Mouse (Mus musculus): ENCODE results near the gene Mdfi. TPM values are rescaled to one million over a fixed set of nuclear protein-coding genes. Genes with fewer than 3 reads are reported as not detected.

Mdfi gene
- total RNA-seq, 2 experiments from 2014 or later = 2.4 TPM

DNA sequence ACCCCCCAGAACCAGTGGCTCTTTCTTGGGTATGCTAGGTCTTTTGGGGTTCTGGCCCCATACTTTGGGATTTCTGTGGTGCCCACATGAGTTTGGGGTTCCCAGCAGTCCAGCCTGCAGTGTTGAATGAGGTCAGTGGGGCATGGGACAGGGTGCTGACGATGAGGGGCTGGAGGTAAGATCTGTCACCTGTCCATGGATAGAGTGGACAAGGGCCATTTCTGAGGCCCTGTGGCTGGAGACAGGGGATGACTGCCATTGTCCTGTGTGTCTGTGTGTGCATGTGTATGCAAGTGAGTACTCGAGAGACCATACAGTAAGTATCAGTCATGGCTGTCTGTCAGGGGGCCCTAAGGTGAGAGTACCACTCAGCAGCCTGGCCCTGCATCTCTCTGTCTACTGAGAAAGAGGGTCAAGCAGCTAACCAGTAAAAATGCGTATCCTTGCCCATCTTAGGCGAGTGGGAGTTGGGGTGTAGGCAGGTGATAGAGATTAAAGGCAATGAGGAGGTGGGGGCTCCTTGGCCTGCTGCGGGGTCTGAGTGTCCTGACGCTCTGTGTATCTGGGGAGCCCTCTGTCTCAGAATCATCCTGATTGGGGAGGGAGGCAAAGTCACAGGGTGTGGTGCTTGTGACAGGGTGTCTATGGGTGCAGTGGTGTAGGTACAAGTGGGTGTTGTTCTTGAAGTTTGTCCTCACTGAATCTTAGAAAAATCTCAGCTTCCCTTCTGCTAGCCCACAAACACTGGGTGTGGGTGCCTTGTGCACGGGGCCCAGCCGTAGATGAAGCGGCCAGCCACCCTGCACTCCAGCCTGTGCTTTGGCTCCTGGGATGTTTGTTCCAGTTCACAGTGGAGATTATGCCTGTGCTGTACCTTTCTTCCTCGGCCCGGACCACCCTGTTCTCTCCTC lies 64.8 kb downstream of the Mdfi start:
- DNase-seq (ENCODE audit: low spot score) = no peak
- intact Hi-C loops (cut with DNase I) = no loop called here

DNA sequence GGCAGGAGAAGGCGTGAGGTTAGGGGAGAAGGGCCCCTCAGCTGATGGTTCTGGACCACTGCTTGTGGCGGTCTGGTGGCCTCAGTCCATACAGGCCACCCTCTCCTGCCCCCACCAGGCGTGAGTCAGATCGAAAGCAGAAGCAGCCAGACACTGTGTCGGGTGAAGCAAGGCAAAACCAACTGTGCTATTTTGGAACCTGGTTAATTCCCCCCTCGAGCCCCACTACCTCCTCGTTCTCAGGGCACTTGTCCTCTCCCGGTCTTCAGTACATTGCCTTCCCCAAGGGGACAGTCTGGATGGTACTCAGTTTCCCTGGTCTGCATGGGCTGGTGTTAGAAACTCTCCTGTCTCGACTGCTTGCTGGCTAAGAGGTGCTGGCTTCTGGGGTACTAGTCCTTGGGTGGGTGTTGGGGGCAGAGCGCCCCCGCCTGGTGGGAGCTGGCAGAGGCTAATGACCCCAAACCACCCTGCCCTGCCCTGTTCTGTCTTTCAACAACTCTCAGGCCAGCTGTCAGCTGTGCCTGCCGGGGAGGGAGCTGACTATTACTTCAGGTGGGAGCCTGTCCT lies 65.7 kb downstream of the Mdfi start:
- DNase-seq (ENCODE audit: low spot score) = peak; percentile 44
- intact Hi-C loops (cut with DNase I) = no loop called here

DNA sequence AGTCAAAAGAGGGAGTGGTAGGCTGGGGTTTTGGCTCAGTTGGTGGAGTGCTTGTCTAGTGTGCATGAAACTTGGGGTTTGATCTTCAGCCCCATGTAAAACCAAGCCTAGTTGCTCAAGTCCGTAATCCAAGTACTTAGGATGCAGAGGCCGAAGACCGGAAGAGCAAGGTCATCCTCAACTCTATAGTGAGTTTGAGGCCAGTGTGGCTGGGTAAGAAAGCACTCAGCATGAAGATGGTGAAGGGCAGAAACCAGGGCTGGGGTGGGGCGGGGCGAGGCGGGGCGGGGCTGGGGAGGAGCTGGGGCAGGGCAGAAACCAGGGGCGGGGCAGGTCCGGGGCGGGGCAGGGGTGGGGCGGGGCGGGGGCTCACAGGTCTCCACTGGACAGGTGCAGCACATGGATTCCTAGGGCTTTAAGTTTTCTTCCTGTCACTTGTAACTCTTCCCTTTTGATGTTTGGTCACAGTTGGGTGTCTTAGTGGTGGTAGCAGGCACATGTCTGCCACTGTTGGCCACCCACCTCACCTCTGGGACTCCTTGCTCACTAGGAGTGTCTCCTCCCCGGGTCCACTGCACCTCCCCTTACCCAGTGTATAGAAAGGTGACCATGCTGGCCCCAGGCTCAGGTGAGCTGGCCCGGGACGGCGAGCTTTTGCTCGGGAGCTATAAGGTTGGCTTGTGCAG lies 66.9 kb downstream of the Mdfi start:
- no peak for DNase-seq (ENCODE audit: low spot score)
- intact Hi-C loops (cut with DNase I) = no loop called here

DNA sequence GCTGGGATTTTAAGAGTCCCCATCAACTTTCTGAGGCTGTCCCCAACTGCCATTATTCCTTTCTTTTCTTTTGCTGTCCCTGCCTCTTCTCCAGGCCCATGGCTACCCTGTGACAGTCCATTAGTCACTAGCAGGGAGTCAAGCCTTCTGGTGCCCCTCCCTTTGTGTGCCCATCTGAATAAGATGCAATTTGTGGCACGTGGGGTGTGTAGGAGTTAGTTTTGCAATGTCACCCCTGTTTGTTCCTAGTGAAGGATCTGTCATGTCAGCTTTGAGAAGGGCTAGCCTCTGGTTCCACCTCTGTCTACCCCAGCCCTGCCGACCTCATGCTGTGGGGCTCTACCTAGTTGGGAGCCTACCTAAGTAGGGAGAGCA lies 67.4 kb downstream of the Mdfi start:
- no peak for DNase-seq (ENCODE audit: low spot score)

DNA sequence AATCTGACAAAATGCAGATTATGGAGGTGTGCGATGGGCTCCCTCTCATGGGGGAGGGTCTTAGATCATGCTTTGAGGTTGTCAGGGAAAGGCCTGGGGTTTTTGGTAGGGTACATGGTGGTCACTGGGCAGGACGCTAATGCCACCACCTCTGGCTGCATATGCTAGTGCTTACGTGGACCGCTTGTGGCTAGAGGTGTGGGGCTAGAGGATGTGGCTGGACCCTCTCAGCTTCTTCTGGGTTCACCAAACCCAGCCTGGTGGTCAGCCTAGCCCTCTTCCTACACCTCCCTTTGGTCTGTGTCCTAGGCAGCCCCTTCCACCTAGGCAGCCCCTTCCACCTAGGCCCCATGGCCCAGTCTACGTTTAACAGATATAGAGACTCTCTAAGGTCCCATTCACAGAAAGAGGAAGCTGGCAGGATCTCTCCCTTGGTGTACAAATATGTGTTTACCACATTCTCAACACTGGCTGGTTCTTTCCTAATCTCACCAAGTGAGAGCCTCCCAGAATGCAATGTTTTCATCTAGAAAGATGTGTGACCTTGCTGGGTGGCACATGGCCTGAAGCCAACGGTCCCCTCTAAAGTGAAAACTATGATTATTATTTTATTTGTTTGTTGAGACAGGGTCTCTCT lies 68.0 kb downstream of the Mdfi start:
- no peak for DNase-seq (ENCODE audit: low spot score)
- intact Hi-C loops (cut with DNase I) = no loop called here

More for the DNA sequence above, 67.4 kb downstream of the Mdfi start:
- intact Hi-C loops (cut with DNase I) = no loop called here

DNA sequence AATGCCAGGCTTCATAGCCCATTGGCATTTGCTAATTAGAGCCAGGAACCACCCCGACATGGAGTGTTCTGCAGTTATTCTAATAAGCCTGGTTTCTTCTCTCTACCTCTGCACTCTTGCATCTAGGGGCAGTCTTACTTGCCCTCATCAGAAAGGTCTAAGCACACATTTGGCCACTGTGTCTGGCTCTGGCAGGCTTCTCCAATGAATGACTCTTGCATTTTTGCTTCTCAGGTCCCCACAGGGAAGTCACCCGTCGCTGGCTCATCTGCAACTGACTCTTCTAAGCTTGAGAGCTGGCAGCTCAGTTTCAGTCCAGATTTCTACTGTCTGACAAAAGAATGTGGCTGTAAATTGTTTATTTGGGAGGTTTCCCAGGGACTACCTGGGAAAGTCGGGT lies 68.5 kb downstream of the Mdfi start:
- intact Hi-C loops (cut with DNase I) = no loop called here
- no peak for DNase-seq (ENCODE audit: low spot score)

Other genes with a start within 250 kb of the Mdfi start
- 10 to 100 TPM; 15.0 to 15.8 TPM for gene Bysl, start 223.2 kb downstream of the Mdfi start, total RNA-seq (2021)
- 10 to 100 TPM; 18.3 to 20.1 TPM for gene Med20, start 223.1 kb downstream of the Mdfi start, total RNA-seq (2021)
- 1 to 10 TPM; 2.3 to 2.5 TPM for gene Gm20517, start 223.1 kb downstream of the Mdfi start, total RNA-seq (2021)
- 1 to 10 TPM; 3.3 to 4.0 TPM for gene Usp49, start 204.0 kb downstream of the Mdfi start, total RNA-seq (2021)
- gene Tomm6, start 146.3 kb downstream of the Mdfi start, total RNA-seq (2021) = 100 to 1,000 TPM; 121 to 131 TPM
- gene Frs3, start 145.7 kb downstream of the Mdfi start, total RNA-seq (2021) = 1 to 10 TPM; 4.9 to 5.2 TPM
- 1 to 10 TPM in 1 of 2 experiments, under 1 TPM in 1; 0.55 to 1.0 TPM for gene Gm21981, start 140.2 kb downstream of the Mdfi start, total RNA-seq (2021)
- 1 to 10 TPM; 3.8 to 5.6 TPM for gene Prickle4, start 140.0 kb downstream of the Mdfi start, total RNA-seq (2021)
- gene Pgc, start 107.8 kb downstream of the Mdfi start, total RNA-seq (2021) = not detected
- 10 to 100 TPM; 40.8 to 45.7 TPM for gene Tfeb, start 97.7 kb downstream of the Mdfi start, total RNA-seq (2021)
- 1 to 10 TPM; 9.4 to 9.6 TPM for gene Foxp4, start 90.0 kb upstream of the Mdfi start, total RNA-seq (2021)
- not detected for gene 1700122O11Rik, start 203.6 kb upstream of the Mdfi start, total RNA-seq (2021)